Mouse (Mus musculus) left cerebral cortex, adult 18-20 months (tissue): Measurements from ENCODE around the gene Gm33543. TPM values are rescaled to one million over a fixed set of nuclear protein-coding genes. Genes with fewer than 3 reads are reported as not detected.
A peak's percentile ranks its signal among the peaks of the same experiment; 100 is the strongest.

Experiments
- DNase-seq, 2 experiments: peaks; one replicate each; pipeline ENCODE4 v3.0.0; 2021 to 2022; ENCODE audit warnings: low spot score in 2 of 2, mixed read lengths in 1 of 2
- long read RNA-seq, 2 experiments: library from polyadenylated mRNA; stranded (forward); transcript quantifications; one replicate each; pipeline ENCODE4 v2.0.0; 2021
- total RNA-seq, 2 experiments: library from RNA; stranded (reverse); gene quantifications; 2 replicates each; pipeline ENCODE4 v1.2.3; 2021

The Gm33543 gene
- total RNA-seq = under 1 TPM in 1 of 2 experiments, not detected in 1; 0.42 TPM
- long read RNA-seq, experiment 1 = 0 reads
- long read RNA-seq, experiment 2, partial matches to known transcripts = 0 of 1 reads
- long read RNA-seq, experiment 2, other reads (novel, unspliced or antisense) = 0 of 1 reads

DNA sequence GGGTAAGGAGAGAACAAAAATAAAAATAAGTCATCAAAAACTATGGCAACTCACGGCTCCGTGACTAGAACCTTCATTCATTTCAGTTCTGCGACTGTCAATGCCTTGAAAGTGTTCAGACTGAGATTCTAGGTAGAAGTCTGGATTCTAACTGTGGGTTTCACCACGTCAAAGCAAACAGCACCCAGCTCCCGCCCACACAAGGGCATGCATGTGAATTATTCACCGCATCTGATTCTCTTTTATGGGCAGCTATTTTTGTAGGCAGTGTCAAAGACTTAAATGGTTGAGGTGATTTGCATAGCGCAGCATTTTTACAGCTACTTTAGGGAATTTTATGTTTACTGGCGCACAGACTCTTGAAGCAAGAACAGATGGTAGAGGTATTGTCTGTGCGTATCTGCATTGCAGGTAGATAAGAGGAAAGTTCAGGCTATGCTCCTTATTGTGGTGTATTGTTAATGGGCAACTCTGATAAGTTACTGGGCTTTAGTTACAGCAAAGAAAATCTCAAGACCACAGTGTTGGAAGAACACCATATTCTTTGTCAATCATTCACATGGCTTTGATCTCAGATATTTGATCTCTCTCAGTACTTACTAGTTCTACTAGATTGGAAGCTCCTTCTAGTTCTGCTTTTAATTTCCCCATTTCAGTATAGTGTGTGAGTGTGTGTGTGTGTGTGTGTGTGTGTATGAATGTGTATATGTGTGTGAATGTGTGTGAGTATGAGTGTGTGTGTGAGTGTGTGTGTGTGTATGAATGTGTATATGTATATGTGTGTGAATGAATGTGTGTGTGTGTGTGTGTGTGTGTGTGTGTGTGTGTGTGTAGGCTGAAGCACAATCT, at the start of gene Gm33543:
TSS of gene Gm33543 (minus strand) at position 142 of the 849 bp plus-strand sequence.
- DNase-seq = no peak

DNA sequence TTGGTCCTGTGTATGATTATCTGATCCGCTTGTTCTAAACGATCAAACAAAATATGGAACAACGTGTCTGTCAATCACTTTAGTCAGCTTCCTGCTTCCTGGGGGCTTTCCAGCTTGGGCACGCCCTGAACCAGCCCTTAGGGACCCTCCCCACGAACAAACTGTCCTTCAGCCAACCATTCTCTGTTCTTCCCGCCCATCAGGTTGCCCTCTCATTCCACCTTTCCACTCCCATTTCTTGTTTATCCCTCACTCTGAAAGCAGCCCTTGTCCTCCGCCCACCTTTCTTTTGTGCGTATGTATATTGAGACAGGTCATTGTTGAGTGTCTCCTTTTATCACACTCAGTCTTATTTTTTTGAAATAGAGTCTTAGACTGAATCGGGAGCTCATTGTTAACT, 49.4 kb upstream of the Gm33543 start:
- DNase-seq = no peak

DNA sequence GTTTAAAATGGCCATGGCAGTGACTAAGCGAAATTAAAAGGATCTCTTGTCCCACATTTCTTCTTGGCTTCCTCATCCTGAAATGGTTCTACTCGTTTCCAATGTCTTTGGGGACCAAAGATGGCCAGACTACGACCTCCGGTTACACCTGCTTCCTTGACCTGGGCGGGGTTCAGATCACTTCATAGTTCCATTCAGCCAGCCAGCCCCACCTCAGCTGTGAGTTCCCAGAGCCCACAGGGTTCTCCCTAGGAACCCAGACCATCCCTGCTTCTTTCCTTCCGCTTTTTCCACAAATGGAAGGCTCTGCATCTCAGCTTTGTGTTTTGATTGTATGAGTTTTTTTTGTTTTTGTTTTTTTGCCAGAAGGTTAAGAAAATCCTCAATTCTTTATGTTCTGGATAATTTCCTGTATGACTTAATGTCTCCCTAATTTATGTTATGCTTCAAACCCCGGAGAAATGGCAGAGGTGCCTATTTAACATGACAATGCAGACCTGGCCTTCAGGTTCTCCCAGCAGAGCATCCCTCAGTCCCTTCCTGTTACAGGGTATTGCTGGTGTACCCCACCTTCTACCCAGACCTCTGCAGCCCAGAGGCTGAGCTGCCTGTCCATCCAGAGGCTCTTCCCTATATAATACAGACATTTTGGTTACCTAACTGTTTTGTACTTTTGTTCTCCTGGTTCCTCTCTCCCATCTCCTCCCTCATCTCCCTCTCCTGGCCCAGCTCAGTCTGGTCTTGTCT, 48.7 kb upstream of the Gm33543 start:
- DNase-seq = no peak

DNA sequence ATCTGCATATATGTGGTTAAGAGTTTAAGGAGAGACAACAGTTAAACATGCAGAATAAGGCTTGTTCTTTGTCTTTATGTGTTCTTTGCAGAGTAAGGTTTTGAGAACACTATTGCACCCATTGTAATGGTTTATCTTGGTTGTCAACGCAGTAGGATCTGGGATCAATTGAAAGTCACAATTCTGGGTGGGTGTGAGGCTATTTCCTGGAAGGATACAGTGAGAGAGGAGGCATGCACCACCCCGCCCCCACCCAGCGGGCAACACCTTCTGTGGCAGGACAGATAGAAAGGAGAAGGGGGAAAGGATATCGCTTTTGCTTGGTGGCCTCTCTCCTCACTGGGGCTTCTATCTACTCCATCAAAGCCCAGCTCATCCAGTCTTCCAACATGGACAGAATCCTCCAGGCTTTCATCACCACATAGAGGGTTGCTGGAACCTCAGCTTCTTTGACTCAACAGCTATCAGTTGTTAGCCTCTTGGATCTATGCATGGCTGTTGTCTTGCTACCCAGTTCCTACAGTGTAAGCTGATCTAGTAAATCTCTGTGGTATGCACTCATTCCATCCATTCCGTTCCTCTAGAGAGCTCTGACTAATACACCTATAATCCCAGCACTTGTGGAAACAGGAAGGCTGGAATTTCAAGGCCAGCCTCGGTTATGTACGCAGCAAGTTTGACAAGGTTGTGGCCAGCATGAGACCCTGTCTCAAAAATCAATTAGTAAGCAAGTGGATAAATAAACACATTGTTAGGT, 41.2 kb upstream of the Gm33543 start:
- DNase-seq = no peak

DNA sequence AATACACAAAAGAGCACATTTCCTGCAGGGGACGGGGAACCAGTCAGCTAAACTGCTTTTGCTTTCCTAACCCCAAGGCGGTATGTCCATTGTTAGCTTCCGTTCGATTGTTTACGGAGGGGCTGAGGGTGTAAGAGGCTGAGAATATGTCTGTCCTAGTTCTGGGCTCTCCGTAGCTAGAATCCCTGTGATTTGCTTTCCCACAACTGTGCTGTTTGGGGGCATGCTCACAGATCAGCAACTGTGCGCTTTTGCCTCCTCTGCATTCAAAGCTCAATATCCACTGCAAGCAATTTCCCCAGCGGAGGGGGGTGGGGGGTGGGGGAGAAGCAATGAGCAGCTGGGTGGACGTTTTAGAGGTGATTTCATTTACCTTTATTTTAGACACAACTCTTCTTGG, 39.3 kb upstream of the Gm33543 start:
- no peak for DNase-seq

DNA sequence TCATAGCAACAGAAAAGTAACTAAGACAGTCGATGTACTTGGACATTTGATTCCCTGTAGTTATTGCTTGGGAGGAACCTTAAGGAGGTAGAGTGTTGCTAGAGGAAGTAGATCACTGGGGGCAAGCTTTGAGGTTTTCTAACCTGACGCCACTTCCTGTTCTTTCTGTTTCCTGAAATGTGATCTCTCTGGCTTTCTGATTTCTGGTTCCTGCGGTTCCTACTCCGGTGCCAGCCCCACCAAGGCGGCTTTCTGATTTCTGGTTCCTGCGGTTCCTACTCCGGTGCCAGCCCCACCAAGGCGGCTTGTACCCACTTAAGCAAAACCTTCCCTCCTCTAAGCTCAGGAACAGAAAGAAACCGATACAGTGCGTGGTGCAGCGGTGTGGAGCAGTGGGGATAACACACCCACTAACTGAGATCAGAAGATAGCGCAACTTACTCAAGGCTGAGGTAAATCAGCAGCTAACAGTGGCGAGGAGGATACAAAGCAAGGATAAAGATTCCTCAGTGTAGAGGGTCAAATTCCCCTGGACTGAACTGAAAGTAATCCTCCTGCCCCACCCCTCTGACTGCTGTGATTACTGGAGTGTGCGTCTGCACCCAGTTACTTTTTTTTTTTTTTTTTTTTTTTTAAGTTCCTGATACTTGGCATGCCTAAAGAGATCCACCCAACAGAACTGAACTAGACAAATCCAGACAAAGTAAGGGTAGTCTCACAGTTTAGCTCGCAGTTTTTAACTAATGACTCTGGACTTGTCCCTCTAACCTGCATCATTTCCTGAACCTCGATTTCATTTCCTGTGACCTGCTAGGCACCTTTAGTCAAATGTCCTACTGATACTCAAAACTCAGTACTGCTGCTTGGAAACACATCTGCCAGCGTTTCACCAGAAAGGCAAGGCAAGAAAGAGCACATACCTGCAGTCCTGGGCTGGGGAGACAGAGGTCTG, 37.5 kb upstream of the Gm33543 start:
- DNase-seq = no peak

DNA sequence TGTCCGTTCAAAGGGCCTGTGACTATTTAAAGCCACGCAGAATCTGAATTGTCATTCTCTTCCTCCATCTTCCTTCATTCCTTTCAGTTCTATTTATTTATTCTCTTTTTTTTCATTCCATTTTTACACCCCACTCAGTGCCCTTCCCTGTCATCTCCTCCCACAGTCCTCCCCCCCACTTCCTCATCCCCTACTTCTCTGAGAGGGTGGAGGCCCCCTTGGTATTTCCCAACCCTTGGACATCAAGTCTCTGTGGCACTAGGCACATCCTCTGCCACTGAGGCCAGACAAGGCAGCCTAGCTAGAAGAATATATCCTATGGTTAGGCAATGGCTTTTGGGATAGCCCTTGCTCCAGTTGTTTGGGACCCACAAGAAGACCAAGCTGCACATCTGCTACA, 28.1 kb upstream of the Gm33543 start:
- DNase-seq = no peak

DNA sequence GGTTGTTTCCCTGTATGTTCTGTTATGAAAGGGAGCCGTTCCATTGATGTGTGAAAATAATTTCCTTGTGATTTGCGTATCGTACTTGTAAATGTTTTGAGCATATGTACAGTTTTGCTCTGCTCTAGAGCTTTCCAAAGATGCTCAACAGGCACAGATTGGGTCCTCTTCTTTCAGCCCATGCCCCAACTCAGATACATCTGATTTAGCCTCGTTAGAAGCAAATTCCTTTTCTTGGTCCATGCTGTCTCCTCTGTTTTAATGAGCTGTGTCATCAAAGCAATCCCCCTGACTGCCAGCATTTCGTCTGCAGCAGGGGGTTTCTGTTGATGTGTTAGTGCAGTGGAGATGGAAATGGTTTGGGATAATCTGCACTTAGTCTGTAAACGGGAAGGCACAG, 25.6 kb upstream of the Gm33543 start:
- DNase-seq = no peak

DNA sequence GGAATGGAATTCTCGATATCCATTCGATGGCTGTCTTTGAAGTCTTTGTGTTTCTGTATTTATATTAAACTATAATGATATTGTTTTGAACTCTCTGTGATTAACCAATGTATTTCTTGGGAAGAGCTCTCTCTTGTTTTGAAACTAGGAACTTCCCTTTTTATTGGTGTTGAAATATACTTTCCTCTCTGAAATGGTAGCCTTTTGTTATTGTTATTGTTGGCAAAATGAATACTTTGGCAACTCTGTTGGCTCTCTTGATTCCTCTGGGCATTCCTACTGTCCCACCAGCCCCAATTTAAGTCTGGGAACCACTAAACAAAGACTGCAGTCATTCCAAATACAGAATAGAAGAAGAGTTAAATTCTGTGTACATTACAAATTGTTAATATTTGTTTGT, 24.9 kb upstream of the Gm33543 start:
- DNase-seq = no peak

DNA sequence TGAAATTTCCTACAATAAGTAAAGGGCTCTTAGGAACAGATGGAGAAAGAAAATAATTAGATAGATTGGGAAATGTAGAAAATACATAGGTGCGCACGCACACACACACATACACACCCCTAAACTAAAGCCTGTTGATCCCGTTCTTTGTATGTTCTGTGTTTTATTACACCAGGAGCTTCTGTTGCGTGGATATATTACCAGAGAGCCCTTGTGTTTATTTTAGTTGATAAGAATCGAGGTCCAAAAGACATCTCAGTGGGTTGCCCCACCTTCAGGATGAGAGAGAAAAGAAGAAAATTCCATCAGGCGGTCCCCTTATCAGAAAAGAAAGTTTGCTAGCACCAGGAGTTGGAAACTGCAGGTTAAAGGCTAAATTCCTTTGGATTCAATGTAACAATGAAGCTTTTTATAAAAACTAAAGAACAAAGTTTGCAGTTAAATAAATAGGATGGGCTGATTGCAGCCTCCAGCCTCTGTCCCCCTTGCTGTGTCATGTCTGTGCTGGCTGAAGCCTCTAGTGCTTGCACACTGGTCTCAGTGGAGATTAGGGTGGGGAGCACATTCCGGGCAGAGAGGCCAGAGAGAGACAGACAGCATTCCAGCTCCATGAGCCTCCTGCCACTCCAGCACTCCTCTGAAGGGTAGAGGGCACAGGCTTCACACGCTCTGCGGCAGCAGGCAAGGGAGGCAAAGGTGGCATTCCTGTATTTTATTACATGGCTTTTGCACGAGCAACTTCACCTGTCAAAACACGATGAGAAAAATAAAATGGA, 21.8 kb upstream of the Gm33543 start:
- no peak for DNase-seq

DNA sequence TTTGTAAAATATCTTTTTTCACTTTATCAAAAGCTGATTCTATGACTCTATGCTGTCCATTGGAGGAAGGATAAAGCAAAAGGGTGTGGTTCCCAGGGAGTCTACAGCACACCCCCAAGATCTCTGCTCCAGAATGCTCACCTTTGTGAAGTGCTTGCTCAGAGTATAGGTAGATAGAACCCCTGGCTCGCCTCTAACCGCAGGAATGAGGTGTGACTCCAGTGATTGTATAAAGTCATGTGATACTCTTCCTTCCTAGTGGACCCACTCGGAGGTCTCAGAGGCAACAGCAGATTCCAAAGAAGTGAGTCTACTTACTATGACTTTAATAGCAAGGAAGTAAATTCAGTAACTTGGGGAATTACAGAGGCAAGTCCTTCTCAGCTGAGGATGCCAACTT, 19.9 kb upstream of the Gm33543 start:
- DNase-seq = no peak

DNA sequence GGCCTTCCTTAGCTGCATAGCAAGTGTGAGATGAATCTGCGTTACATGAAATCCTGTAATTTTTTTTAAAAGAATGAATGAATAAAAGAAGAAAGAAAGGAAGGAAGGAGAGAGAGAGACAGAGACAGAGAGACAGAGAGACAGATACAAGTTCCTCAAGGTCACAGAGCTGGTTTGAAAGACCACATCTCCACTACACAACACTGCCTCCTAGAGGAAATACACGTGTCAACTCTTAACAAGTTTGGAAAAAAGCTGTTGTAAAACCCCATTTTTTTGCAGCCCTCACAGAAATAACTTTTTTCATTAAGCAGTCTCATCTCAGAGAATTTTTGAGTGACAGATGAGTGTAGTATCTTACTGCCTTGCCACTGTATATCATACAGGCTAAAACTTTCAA, 15.4 kb upstream of the Gm33543 start:
- peak in 1 of 2 experiments; percentile 10 for DNase-seq

DNA sequence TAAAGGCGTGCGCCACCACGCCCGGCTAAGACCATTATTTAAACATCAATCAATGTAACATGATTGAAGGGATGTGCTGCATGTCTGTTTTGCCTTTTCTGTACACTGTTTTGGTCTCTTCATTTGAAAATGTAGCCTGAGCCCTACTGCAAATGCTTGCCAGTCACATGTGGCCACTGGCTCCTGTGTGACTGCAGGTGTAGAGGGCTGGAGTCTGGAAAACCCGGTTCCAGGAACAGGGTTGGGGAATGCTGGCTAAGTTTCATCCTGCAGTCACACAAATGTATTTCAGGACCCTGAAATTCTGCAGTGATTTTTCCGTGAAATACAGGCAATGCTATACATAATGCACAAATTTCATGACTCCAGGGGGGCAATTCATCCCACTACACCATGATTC, 12.7 kb upstream of the Gm33543 start:
- no peak for DNase-seq

DNA sequence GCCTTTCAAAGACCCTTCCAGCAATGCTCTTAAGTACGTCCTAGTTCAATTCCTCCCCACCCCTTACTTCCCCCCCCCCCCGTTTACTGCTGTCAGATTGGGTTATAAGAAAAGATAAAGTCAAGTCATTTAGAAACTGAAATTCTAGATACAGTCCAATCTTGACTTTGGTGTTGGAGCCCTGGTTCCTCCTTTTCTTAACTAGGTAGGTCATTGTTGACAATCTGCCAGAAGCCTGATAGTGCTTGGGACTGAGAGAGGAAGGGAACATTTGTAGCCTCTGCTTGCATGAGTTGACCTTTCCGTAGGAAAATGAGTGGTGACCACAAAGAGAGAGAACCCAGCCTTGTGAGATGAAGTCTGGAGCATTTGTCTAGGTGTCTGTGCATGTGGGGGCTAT, 7.8 kb upstream of the Gm33543 start:
- DNase-seq = no peak

DNA sequence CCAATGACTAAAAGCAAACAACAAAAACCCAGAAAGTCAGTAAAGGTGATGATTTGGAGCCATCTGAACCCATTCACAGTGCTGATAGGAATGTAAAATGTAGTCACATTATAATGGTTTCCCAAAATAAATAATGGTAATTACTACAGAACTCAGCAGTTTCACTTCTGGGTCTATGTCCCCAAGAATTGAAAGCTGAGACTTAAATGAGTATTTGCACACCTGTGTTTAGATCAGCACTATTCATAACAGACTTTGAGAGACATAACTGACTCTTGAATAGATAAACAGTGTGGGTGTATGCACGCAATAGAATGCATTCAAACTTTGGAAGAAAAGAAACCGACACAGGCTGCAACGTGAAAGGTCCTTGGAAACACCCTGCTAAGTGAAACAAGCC, 4.0 kb upstream of the Gm33543 start:
- DNase-seq = no peak

DNA sequence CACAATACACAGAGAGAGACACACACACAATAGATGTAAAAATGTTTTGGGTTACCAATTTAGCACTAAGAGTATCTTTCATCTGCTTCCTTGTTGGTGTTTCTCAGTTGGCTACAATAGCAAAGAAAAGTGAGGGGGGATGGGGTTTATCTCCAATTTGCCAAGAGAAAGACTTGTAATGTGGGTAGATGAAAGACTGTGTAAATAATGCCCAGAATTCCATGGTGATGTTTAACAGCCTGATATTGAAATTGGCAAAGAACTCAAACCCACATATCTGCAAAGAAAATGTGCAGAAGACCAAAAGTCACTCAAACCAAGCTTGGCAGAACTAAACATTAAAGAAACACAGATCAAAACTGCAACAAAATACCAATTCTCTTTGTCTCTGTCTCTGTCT, 3.6 kb upstream of the Gm33543 start:
- DNase-seq = no peak

DNA sequence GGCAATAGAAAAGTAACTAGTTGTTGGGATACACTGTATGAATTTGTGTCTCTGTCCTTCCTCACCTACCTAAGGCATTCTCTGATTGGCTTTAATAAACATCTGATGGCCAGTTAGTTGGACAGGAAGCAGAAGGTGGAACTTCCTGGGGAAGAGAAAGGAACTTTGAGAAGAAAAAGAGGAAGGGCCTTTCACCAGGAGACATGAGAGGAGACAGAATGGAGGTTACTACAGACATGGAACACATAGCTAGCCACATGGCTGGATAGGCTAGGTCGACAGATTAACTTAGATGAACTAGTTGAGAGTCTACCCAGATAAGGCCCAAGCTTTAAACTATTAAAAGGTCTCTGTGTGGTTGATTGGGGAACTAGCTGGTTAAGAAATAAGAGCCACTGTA, 1.1 kb upstream of the Gm33543 start:
- DNase-seq = no peak

DNA sequence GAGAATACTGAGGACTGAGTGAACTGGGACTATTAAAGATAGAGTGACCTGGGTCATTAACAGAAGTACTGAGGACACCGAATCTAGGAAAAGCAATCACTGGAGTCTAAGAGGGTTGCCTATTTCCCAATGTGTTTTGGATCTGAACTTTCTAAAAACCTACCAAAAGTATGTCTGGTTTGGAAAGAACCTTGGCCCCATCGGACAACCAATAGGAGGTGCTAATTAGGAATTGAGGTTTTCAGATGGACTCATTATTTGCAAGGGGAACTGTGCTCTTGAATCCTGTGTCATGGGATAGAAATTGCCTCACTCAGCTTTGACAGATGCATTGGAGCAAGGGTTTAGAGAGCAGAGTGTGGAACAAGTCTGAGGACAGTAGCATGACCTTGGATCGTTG, 1.5 kb downstream of the Gm33543 start:
- no peak for DNase-seq

DNA sequence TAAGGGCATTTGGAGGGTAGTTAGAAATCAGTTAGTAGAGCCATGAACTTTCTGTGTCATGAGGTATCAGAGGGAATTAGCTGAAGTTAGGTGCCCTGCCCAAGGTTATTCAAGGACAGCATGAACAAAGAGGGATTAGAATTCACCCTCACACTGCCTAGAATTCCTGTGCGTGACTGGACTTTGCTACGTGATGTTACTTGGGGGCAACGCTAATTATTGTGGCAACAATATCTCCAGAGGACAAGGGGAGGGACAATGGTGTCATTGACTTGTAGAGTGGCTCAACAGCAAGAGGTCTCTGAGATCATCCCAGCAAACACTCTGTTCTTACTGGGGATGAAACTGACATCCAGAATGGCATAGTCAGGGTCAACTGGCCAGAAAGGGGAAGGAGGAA, 2.9 kb downstream of the Gm33543 start:
- DNase-seq = no peak

DNA sequence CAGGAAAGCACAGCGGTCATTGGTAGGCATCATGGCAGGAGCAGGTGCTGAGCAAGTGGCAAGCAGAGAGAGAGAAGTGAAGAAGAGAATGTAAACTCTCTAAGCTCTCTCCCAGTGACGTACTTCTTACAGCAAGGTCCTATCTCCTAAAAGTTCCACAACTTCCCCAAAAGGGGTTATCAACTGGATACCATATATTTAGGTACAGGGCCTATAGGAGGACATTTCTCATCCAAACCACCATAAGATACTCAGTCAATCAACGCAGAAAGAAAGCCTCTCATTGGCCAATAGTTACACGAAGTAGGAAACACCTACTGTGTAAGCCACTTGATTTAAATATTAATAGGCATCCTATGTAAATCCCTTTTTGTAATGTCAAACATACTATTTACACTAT, 3.7 kb downstream of the Gm33543 start:
- no peak for DNase-seq
